Mouse (Mus musculus): ENCODE results near the gene Olfr694.

GRCm38 (mm10) chr7:106685382-106685781 lies 6.2 kb downstream of the Olfr694 start:
- TF ChIP-seq TAL1 (IDR thresholded peaks at IDR 0.05; ENCODE audit: low read length) (no peak), GATA1 (IDR thresholded peaks at IDR 0.05; ENCODE audit: low read length) (no peak)
